Mouse (Mus musculus) hindbrain, embryonic 12.5 days (tissue): ENCODE measurements around the gene Sema6d. TPM values are rescaled to one million over a fixed set of nuclear protein-coding genes. Genes with fewer than 3 reads are reported as not detected.
A peak's percentile ranks its signal among the peaks of the same experiment; 100 is the strongest.

Experiments used
- ATAC-seq: fragments of 200-750 bp; cut with Nextera tagmentation; 2 replicates; pipeline ENCODE4 v1.8.0; 2017; ENCODE audit warnings: moderate TSS enrichment; ENCODE audit not compliant: low FRiP score
- H3K27ac ChIP-seq: fragments of 300-500 bp; sonication (generic); 2 replicates; pipeline ENCODE4 v1.5.1; 2016; ENCODE audit warnings: mild to moderate bottlenecking
- H3K27me3 ChIP-seq: fragments of 300-500 bp; sonication (generic); 2 replicates; pipeline ENCODE4 v1.6.1; 2016; ENCODE audit warnings: mild to moderate bottlenecking
- H3K36me3 ChIP-seq: fragments of 300-500 bp; sonication (generic); 2 replicates; pipeline ENCODE4 v1.6.1; 2016; ENCODE audit warnings: mild to moderate bottlenecking
- H3K4me1 ChIP-seq: fragments of 300-500 bp; sonication (generic); 2 replicates; pipeline ENCODE4 v1.6.1; 2016
- H3K4me2 ChIP-seq: fragments of 300-500 bp; sonication (generic); replicated peaks from 2 replicates; pipeline ENCODE4 v1.6.1; 2016; ENCODE audit warnings: mild to moderate bottlenecking
- H3K4me3 ChIP-seq: fragments of 300-500 bp; sonication (generic); 2 replicates; pipeline ENCODE4 v1.5.1; 2016; ENCODE audit warnings: mild to moderate bottlenecking
- H3K9ac ChIP-seq: fragments of 300-500 bp; sonication (generic); 2 replicates; pipeline ENCODE4 v1.6.1; 2016; ENCODE audit warnings: mild to moderate bottlenecking, moderate library complexity
- H3K9me3 ChIP-seq: fragments of 300-500 bp; sonication (generic); replicated peaks from 2 replicates; pipeline ENCODE4 v1.6.1; 2016; ENCODE audit warnings: mild to moderate bottlenecking
- WGBS: fragments of 180-500 bp; shearing (Covaris S2); methylation state at CpG from one replicate; pipeline ENCODE4 v1.1.7; 2016; 5-methylcytosine and 5-hydroxymethylcytosine counted together
- polyA plus RNA-seq: library from polyadenylated mRNA; unstranded; fragments of >200 nt; fragmentation: Nextera tagmentation; extraction: Ambion mirVana; gene quantifications from 2 replicates; pipeline ENCODE4 v1.2.1, GENCODE M21; 2016

Gene Sema6d
- polyA plus RNA-seq, 1 experiment from 2014 or later = 25.5 TPM

- no peak for ATAC-seq
- Histone ChIP-seq H3K4me3 (no peak overlapping the region), H3K4me1 (peaks cover 8% of the 10 kb centered on the region), H3K4me2 (no peak overlapping the region), H3K27ac (no peak overlapping the region), H3K9me3 (no peaks in the 10 kb centered on the region), H3K9ac (no peak overlapping the region), H3K36me3 (no peaks in the 10 kb centered on the region), H3K27me3 (no peaks in the 10 kb centered on the region)
- 68% methylated on average over 6 of the region's 6 CpGs for WGBS
These were observed 530.7 kb downstream of the Sema6d start for GRCm38 (mm10) chr2:124620470-124620869.

GRCm38 (mm10) chr2:124621972-124622621 lies 532.3 kb downstream of the Sema6d start:
- H3K4me2 ChIP-seq = no peak overlapping the region
- H3K4me1 ChIP-seq = peaks cover 5% of the 10 kb centered on the region
- no peaks in the 10 kb centered on the region for H3K27me3 ChIP-seq
- no peak overlapping the region for H3K9ac ChIP-seq
- no peak overlapping the region for H3K4me3 ChIP-seq
- H3K9me3 ChIP-seq = no peaks in the 10 kb centered on the region
- no peak for ATAC-seq
- 83% methylated on average over 6 of the region's 6 CpGs for WGBS
- H3K27ac ChIP-seq = no peak overlapping the region
- H3K36me3 ChIP-seq = no peaks in the 10 kb centered on the region

- Histone ChIP-seq H3K27me3 (no peaks in the 10 kb centered on the region), H3K9ac (no peak overlapping the region), H3K4me1 (no peaks in the 10 kb centered on the region), H3K4me3 (no peak overlapping the region), H3K27ac (no peak overlapping the region), H3K9me3 (no peaks in the 10 kb centered on the region), H3K36me3 (no peaks in the 10 kb centered on the region), H3K4me2 (no peak overlapping the region)
- no peak for ATAC-seq
- 90% methylated on average over 10 of the region's 10 CpGs for WGBS
These were observed 534.6 kb downstream of the Sema6d start for GRCm38 (mm10) chr2:124624247-124624929.

GRCm38 (mm10) chr2:124626425-124626824 lies 536.7 kb downstream of the Sema6d start:
- H3K36me3 ChIP-seq = no peaks in the 10 kb centered on the region
- H3K4me1 ChIP-seq = no peaks in the 10 kb centered on the region
- no peaks in the 10 kb centered on the region for H3K27me3 ChIP-seq
- H3K4me2 ChIP-seq = no peak overlapping the region
- no peak overlapping the region for H3K9ac ChIP-seq
- H3K4me3 ChIP-seq = no peak overlapping the region
- no peak for ATAC-seq
- H3K27ac ChIP-seq = no peak overlapping the region
- no peaks in the 10 kb centered on the region for H3K9me3 ChIP-seq
- 64% methylated on average over 7 of the region's 7 CpGs for WGBS

- Histone ChIP-seq H3K9me3 (no peaks in the 10 kb centered on the region), H3K4me2 (no peak overlapping the region), H3K36me3 (no peaks in the 10 kb centered on the region), H3K4me3 (no peak overlapping the region), H3K4me1 (no peaks in the 10 kb centered on the region), H3K27ac (no peak overlapping the region), H3K9ac (no peak overlapping the region), H3K27me3 (no peaks in the 10 kb centered on the region)
- peak; percentile 66; the same call in 1 of the 2 replicates for ATAC-seq
- 46% methylated on average over 5 of the region's 5 CpGs for WGBS
These were observed 537.9 kb downstream of the Sema6d start for GRCm38 (mm10) chr2:124627664-124628063.

- WGBS = 86% methylated on average over 7 of the region's 7 CpGs
- H3K4me1 ChIP-seq = no peaks in the 10 kb centered on the region
- no peak overlapping the region for H3K27ac ChIP-seq
- no peaks in the 10 kb centered on the region for H3K9me3 ChIP-seq
- H3K4me3 ChIP-seq = no peak overlapping the region
- H3K36me3 ChIP-seq = no peaks in the 10 kb centered on the region
- no peak overlapping the region for H3K9ac ChIP-seq
- H3K4me2 ChIP-seq = no peak overlapping the region
- no peaks in the 10 kb centered on the region for H3K27me3 ChIP-seq
- ATAC-seq = no peak
These were observed 538.9 kb downstream of the Sema6d start for GRCm38 (mm10) chr2:124628701-124629100.

- H3K36me3 ChIP-seq = no peaks in the 10 kb centered on the region
- no peak overlapping the region for H3K4me2 ChIP-seq
- no peaks in the 10 kb centered on the region for H3K9me3 ChIP-seq
- H3K4me1 ChIP-seq = peaks cover 18% of the 10 kb centered on the region
- no peak overlapping the region for H3K27ac ChIP-seq
- no peak overlapping the region for H3K4me3 ChIP-seq
- H3K27me3 ChIP-seq = no peaks in the 10 kb centered on the region
- H3K9ac ChIP-seq = no peak overlapping the region
- WGBS = 89% methylated on average over 7 of the region's 7 CpGs
- no peak for ATAC-seq
These were observed 544.7 kb downstream of the Sema6d start for GRCm38 (mm10) chr2:124634400-124634998.

GRCm38 (mm10) chr2:124635271-124635865 lies 545.6 kb downstream of the Sema6d start:
- WGBS = 45% methylated on average over 8 of the region's 8 CpGs
- peaks cover 18% of the 10 kb centered on the region for H3K4me1 ChIP-seq
- H3K9ac ChIP-seq = no peak overlapping the region
- H3K4me2 ChIP-seq = no peak overlapping the region
- H3K36me3 ChIP-seq = no peaks in the 10 kb centered on the region
- ATAC-seq = peak; percentile 22; the same call in 1 of the 2 replicates
- H3K27me3 ChIP-seq = no peaks in the 10 kb centered on the region
- no peaks in the 10 kb centered on the region for H3K9me3 ChIP-seq
- no peak overlapping the region for H3K4me3 ChIP-seq
- H3K27ac ChIP-seq = no peak overlapping the region

- 63% methylated on average over 4 of the region's 4 CpGs for WGBS
- no peak overlapping the region for H3K27ac ChIP-seq
- no peaks in the 10 kb centered on the region for H3K27me3 ChIP-seq
- no peak overlapping the region for H3K4me2 ChIP-seq
- H3K9ac ChIP-seq = no peak overlapping the region
- no peaks in the 10 kb centered on the region for H3K36me3 ChIP-seq
- ATAC-seq = no peak
- peaks cover 25% of the 10 kb centered on the region for H3K4me1 ChIP-seq
- no peak overlapping the region for H3K4me3 ChIP-seq
- no peaks in the 10 kb centered on the region for H3K9me3 ChIP-seq
These were observed 547.3 kb downstream of the Sema6d start for GRCm38 (mm10) chr2:124637080-124637479.

- no peak for ATAC-seq
- WGBS = 54% methylated on average over 5 of the region's 5 CpGs
- no peak overlapping the region for H3K4me3 ChIP-seq
- peaks cover 25% of the 10 kb centered on the region for H3K4me1 ChIP-seq
- no peak overlapping the region; the same call in 1 of the 2 replicates for H3K27ac ChIP-seq
- no peaks in the 10 kb centered on the region for H3K36me3 ChIP-seq
- no peak overlapping the region for H3K4me2 ChIP-seq
- H3K27me3 ChIP-seq = no peaks in the 10 kb centered on the region
- H3K9me3 ChIP-seq = no peaks in the 10 kb centered on the region
- no peak overlapping the region for H3K9ac ChIP-seq
These were observed 549.6 kb downstream of the Sema6d start for GRCm38 (mm10) chr2:124639221-124639963.

- no peak for ATAC-seq
- H3K36me3 ChIP-seq = no peaks in the 10 kb centered on the region
- H3K27me3 ChIP-seq = no peaks in the 10 kb centered on the region
- no peak overlapping the region for H3K4me3 ChIP-seq
- H3K9me3 ChIP-seq = no peaks in the 10 kb centered on the region
- H3K27ac ChIP-seq = no peak overlapping the region
- H3K9ac ChIP-seq = no peak overlapping the region
- no peak overlapping the region for H3K4me2 ChIP-seq
- 46% methylated on average over 6 of the region's 6 CpGs for WGBS
- H3K4me1 ChIP-seq = peaks cover 18% of the 10 kb centered on the region
These were observed 550.9 kb downstream of the Sema6d start for GRCm38 (mm10) chr2:124640500-124641193.
